Mouse (Mus musculus) liver, embryonic 14.5 days (tissue): Measurements from ENCODE around the gene Pde6h.

ENCODE experiments used
- CTCF ChIP-seq: IDR thresholded peaks from 2 replicates; pipeline ENCODE4 v1.5.1; 2016; ENCODE audit warnings: antibody characterized with exemption, low read depth, control low read depth
- EP300 ChIP-seq: IDR thresholded peaks from 2 replicates; pipeline ENCODE4 v1.6.1; 2016; ENCODE audit warnings: antibody characterized with exemption, low read depth

DNA sequence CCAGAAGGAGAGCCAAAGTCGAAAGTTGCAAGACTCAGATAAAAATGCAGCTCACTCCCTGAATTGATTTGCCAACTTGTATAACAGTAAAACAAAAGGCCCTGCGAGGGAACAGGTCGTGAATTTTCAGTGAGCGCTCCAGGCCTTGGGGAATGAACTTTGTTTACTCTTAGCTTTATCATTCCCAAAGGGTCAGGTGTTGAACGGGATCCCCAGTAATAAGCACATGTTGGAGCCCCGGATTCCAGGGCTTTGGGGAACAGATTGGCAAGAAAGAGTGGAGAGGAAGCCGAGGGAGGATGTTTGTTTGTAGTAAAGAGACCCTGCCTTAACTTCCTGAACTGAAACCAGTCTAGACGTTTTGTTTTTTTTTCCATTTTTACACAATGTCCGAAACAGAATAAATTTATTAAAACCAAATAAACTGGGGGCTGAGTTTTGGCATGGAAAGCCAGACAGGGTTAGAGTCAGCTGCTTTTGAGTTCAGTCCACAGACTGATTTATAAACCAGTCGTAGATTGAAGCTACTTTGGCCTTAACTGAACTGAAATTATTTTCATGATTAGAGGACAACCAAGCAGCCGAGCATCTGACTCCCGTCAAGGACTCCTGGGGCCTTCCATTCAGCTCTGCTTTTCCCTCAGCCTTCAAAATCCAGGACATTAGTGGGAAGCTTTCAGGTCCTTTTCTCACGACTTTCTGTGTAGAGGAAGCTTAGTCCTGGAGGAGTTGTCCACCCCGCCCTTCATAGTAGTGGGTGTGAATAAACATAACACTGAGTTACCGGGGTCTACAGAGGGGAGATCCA, 28.9 kb upstream of the Pde6h start:
- TF ChIP-seq CTCF (no peak), EP300 (no peak)
